Mouse (Mus musculus): ENCODE measurements around the gene Tlcd1.

Tlcd1 gene

DNA sequence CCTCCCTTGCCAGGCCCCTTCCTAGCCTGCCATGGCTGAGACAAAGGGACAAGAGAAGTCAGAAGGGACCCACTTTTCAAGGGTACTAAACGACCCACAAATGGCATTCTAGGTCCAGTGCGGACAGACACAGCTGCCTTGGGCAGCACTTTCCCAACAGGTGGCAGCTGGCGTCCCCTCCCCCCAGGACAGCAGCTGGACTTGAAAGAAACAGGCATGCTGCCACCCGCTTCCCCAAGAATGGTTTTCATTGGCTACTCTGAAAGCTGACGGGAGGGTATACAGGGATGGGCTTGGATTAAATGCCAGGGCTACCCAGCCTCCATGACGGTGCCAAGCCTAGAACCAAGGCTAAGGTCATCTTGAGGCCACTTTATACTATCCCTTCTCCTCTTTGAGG lies 14.0 kb upstream of the Tlcd1 start:
- peak; percentile 66 for DNase-seq

GRCm38 (mm10) chr11:78163045-78163444 lies 13.5 kb upstream of the Tlcd1 start:
- no peak for DNase-seq

DNA sequence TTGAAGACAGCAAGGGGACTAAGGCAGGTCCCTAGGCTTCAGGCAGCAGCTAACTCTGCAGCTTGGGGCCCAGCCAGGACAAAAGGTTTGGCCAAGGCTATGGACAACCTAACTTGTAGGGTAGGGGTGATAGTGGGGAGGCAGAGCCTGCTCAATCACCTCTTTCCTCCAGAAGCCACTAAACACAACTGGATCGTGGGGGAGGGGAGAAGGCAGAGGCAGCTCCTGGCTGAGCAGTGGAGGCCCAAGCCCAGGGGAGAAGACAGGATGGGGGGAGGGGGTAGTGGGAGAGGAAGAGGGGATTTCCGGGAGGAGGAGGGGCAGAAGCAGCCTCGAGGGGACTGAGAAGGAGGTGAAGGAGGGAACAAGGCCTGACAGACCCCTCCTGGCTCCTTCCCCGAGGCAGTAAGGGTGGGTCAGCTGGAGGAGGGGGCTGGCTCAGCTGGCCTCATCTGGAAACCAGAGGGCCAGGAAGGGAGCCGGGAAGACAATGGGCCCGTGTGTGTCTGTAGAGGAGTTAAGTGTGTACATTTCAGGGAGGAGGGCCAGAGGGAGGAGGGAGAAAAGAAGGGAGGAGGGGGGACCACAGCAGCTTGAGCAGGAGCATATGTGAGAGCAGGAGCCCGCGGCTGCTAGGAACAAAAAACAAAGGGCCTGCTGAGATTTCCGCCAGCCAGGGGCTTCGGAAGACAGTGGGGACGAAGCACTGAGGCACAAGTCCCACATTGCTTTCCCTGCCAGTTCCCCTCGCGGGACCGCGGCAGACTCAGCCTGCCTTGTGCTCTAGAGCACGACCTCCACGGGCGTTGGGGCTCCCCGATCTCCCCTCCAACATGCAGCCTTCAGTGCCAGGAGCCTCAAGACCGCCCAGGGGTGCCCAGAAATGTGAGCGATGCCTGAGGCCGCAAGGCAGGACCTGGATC lies 12.6 kb upstream of the Tlcd1 start:
- DNase-seq, result peak; percentile 78

DNA sequence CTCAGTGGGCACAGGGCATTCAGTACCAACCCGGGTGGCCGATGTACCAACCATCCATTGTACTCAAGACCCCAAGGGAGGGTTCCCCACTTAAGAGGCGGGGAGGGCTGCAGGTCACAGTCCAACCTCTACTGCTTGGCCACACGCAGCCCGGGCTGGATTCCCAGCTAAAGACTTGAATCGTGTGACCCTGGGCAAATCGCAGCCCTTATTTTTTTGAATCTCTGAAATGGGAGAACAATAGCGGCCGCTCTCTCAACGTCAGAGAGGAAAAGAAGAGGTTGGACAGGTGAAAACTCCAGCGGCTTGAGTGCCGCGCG lies 11.9 kb upstream of the Tlcd1 start:
- no peak for DNase-seq

GRCm38 (mm10) chr11:78164924-78165760 lies 11.4 kb upstream of the Tlcd1 start, which contains the start of gene Traf4:
Gene Traf4, minus strand, starts transcription at chr11:78165589.
- DNase-seq, result peak; percentile 73

- DNase-seq, result peak; percentile 85
These were observed 10.8 kb upstream of the Tlcd1 start for GRCm38 (mm10) chr11:78165761-78166109.

- no peak for DNase-seq
These were observed 10.3 kb upstream of the Tlcd1 start for GRCm38 (mm10) chr11:78166161-78166560.

GRCm38 (mm10) chr11:78166640-78167039 lies 9.9 kb upstream of the Tlcd1 start:
- no peak for DNase-seq

GRCm38 (mm10) chr11:78167257-78167959 lies 9.1 kb upstream of the Tlcd1 start:
- no peak for DNase-seq

GRCm38 (mm10) chr11:78168541-78169468 lies 7.7 kb upstream of the Tlcd1 start:
- DNase-seq, result no peak

DNA sequence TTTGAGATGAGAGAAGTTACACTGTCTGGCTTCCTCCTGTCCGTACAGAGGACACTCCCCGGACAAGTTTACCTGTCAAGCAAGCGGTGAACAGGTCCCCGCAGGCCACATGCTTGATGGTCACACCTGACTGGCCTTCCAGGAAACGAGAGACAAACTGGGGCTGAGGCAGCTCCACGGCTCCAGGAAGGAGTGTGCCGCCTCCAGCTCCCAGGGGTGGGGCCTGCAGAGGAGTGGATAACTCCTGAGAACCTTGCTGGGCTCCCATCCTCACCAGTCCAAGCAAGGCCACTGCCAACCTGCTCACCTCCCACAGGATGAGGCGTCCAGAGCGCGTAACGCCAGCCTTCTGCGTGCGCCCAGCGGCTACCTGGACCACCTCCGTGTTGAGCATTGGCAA lies 6.2 kb upstream of the Tlcd1 start:
- DNase-seq, result peak; percentile 61

- DNase-seq, result no peak
These were observed 5.2 kb upstream of the Tlcd1 start for GRCm38 (mm10) chr11:78171328-78171727.

DNA sequence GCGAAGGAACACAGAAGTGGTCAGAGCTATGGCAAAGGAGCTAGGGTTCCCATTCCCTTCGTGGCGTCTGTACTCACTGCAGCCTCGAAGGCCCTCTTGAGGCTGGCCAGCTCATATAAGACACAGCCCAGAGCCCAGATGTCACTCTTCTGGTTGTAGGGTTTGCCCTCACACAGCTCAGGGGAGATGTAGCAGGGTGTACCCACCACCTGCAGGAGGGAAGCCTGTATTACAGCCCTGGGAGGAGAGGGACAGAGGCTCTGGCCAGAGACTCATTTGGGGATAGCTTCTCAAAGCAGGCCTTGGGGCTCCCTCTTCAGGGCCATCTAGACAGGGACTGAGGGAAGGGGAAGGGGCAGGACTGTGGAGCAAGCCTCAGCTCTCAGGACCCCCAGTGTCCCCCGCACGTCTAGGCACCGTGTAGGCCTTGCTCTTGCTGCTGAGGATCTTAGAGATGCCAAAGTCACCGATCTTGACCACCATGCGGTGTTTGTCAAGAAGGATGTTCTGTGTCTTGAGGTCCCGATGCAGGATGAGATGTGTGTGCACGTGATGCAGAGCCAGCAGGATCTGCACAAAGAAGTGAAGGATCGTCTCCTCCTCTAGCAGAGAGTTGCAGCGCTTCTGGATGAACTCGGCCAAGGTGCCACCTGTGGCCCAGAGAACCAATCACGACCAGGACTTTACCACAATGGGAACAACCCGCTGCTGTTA lies 4.3 kb upstream of the Tlcd1 start:
- DNase-seq, result no peak

- DNase-seq, result no peak
These were observed 3.6 kb upstream of the Tlcd1 start for GRCm38 (mm10) chr11:78172748-78173383.

- no peak for DNase-seq
These were observed 2.0 kb upstream of the Tlcd1 start for GRCm38 (mm10) chr11:78174506-78174905.

DNA sequence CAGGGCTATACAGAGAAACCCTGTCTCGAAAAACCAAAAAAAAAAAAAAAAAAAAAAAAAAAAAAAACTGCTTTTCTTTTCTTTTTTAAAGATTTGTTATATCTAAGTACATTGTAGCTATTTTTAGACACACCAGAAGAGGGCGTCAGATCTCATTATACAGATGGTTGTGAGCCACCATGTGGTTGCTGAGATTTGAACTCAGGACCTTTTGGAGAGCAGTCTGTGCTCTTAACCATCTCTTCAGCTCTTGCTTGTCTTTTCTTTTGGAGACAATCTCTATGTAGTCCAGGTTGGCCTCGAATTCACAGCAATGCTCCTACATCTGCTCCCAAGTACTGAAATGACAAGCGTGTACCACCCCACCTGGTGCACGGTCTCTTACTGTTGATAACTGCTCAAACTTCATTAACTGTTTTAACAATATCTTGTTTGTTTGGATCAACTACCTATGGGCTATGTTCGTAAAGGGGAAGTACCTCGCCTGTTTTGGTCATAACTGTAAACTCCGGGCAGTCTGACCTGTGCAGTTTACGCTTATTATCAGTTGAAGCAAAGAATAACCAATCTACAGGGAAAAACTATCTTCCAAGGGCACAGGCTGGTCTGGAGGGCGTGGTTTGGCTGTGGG lies 625 bp upstream of the Tlcd1 start:
- DNase-seq, result no peak

- DNase-seq, result no peak
These were observed 407 bp downstream of the Tlcd1 start for GRCm38 (mm10) chr11:78176905-78177331.

DNA sequence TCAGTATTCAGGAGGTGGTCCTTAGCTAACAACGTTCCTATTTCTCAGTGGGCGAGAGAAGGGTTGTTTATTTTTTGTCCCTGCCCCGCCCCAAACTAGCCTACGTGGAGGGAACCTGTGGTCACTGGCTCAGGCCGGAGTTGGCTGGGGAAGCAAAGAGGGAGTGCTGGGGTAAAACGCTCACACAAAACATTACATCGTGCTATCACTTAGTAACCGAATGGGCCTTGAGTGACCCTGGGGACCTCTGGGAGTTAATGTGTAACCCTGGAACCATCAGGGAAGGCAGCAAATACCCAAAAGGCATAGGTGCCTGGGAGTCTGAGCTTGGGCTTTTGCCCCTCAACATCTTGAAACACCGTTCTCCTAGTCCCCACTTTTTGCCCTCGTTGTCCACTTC lies 926 bp downstream of the Tlcd1 start:
- peak; percentile 96 for DNase-seq

DNA sequence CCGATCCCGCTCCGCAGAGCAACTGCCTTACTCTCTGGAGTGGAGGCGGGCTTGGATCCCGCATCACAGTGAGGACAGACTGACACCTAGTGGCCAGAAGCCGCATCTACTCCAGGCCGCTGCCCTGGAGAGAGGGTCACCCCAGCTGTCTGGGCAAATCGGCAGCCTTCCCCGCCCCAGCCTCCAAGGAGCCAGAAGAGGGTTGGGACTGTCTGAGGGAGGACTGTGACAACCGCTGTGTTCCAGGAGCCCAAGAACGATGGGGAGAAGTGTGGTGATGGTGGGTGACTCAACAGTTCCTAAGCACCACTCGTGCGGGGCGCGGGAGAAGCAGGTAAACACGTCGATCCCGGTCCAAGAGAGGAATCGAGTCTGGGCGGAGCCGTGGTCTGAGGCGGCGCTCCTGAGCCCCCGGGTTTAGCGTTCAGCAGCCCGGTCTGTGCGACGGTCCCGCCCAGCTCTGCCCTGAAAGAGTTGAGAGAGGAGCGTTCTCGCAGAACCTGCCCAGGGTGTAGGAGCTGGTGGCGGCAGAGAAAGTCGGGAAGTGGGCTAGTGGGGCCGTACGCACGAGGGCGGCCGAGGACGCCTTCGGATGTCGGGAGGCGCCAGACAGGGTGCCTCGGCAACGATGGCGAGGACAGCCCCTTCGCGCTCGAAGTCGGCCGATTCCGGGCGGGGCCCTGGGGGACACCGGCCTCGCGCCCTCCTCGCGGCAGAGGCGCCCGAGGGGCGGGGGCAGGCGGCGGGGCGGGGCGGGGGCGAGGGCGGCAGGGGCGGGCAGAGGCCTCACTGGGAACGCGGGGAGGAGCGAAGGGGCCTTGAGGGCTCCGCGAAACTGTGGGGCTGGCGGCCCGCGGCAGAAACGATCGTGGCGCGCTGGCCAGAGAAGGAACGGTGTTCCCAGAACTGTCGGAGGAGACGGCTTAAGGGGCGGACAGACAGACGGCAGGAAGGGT lies 1.7 kb downstream of the Tlcd1 start:
- DNase-seq, result peak; percentile 97
